Mouse (Mus musculus): ENCODE measurements around the gene Foxred1. TPM values are rescaled to one million over a fixed set of nuclear protein-coding genes. Genes with fewer than 3 reads are reported as not detected.

Gene Foxred1
- polyA plus RNA-seq, 1 experiment from 2014 or later = 30.2 TPM

DNA sequence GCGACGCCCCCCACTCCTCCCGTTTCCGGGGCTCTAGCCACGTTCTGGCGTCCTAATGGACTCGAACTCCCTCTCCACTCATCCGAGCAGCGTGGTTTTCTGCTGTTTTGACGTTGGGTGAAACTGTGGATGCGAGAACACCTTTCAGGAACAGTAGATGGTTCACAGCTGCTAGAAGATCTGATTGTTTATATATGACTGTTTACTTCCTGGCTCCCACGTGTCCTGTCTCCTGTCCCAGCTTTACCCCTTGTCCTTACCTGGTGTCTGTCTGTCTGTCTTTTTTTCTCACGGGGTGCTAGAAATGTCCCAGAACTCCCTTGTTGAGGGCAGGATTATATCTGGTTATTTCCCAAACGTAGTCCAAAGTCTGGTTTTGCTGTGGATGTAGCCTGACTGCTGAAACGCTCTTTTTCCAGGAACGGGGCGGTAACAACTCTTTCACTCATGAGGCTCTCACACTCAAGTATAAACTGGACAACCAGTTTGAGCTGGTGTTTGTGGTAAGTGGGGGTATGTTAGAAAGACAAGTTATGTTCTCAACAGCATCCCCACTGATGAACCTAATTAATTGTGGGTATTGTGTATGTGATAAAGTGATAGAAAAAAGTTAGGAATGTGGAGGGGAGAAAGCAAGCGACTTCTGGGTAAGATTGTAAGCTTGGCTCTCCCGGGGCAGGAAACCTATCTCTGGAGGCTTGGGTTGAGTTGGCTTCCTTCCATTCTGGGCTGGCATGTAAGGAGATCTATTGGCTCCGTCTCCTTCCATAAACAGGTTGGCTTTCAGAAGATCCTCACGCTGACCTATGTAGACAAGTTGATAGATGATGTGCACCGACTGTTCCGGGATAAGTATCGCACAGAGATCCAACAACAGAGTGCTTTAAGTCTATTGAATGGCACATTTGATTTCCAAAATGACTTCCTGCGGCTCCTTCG is 987 bp upstream of the Foxred1 start:
- Histone ChIP-seq H3K36me3 (peaks cover 73% of the 10 kb centered on the region), H3K4me3 (replicated peaks) (peak overlapping the region; percentile 89), H3K4me2 (peak overlapping the region; percentile 80), H3K27ac (peak overlapping the region; percentile 75), H3K4me1 (replicated peaks) (peaks cover 25% of the 10 kb centered on the region), H3K27me3 (no peaks in the 10 kb centered on the region), H3K9ac (peak overlapping the region; percentile 86), H3K9me3 (replicated peaks) (no peaks in the 10 kb centered on the region)
- no peak for DNase-seq
- 29% methylated on average over 26 of the region's 26 CpGs for WGBS (ENCODE audit: insufficient replicate concordance)
- ATAC-seq (ENCODE audit: low read depth) = no peak

GRCm38 (mm10) chr9:35204421-35204820 is 6.4 kb downstream of the Foxred1 start:
- Histone ChIP-seq H3K9me3 (replicated peaks) (no peaks in the 10 kb centered on the region), H3K4me1 (replicated peaks) (peaks cover 47% of the 10 kb centered on the region)
- no peak for ATAC-seq (ENCODE audit: low read depth)

DNA sequence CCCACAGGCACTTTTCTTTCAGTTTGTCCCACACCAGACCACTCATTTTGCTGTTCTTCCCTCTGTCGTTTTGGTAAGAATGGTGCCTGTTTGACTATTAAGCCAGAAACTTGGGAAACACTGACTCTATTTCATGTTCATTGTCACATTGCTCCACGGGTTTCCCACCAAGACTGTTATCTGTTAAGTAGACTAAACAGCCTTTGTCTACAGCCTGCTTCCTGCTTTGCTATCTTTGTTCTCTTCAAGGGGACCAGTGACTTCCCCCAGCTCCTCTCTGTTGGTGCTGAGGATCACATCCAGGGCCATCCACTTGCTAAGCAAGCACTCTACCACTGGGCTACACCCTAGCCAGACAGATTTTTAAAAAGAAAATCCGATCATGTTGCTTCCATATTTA is 7.3 kb downstream of the Foxred1 start:
- H3K27ac ChIP-seq = 0 out of 2 replicates have a peak overlapping the region, but pooled peaks have one; percentile 4
- peaks cover 45% of the 10 kb centered on the region for H3K36me3 ChIP-seq
- no peak overlapping the region for H3K4me2 ChIP-seq
- ATAC-seq (ENCODE audit: low read depth) = no peak
- no peaks in the 10 kb centered on the region for H3K9me3 ChIP-seq (replicated peaks)
- H3K4me3 ChIP-seq (replicated peaks) = no peak overlapping the region
- H3K27me3 ChIP-seq = no peaks in the 10 kb centered on the region
- peaks cover 50% of the 10 kb centered on the region for H3K4me1 ChIP-seq (replicated peaks)
- H3K9ac ChIP-seq = no peak overlapping the region
- DNase-seq = no peak
- 27% methylated on average over 3 of the region's 3 CpGs for WGBS (ENCODE audit: insufficient replicate concordance)

More at GRCm38 (mm10) chr9:35204421-35204820, 6.4 kb downstream of the Foxred1 start:
- Histone ChIP-seq H3K27ac (no peak overlapping the region), H3K4me2 (no peak overlapping the region), H3K36me3 (peaks cover 53% of the 10 kb centered on the region), H3K9ac (no peak overlapping the region), H3K4me3 (replicated peaks) (no peak overlapping the region), H3K27me3 (no peaks in the 10 kb centered on the region)
- DNase-seq = no peak
- WGBS (ENCODE audit: insufficient replicate concordance) = 79% methylated on average over 2 of the region's 2 CpGs

GRCm38 (mm10) chr9:35200529-35201060 is 10.3 kb downstream of the Foxred1 start:
- WGBS (ENCODE audit: insufficient replicate concordance) = 15% methylated on average over 9 of the region's 9 CpGs
- peak overlapping the region; percentile 88 for H3K4me2 ChIP-seq
- ATAC-seq (ENCODE audit: low read depth) = peak; percentile 74
- peak overlapping the region; percentile 68 for H3K27ac ChIP-seq
- H3K9ac ChIP-seq = peak overlapping the region; percentile 84
- no peaks in the 10 kb centered on the region for H3K27me3 ChIP-seq
- H3K36me3 ChIP-seq = peaks cover 15% of the 10 kb centered on the region
- H3K4me1 ChIP-seq (replicated peaks) = peaks cover 54% of the 10 kb centered on the region
- peak; percentile 59 for DNase-seq
- H3K9me3 ChIP-seq (replicated peaks) = no peaks in the 10 kb centered on the region
- peak overlapping the region; percentile 74 for H3K4me3 ChIP-seq (replicated peaks)

- H3K36me3 ChIP-seq = peaks cover 9% of the 10 kb centered on the region
- peak within 1 kb of the TSS; percentile 74 for H3K4me3 ChIP-seq (replicated peaks)
- peak within 1 kb of the TSS; percentile 88 for H3K4me2 ChIP-seq
- H3K4me1 ChIP-seq (replicated peaks) = peaks cover 54% of the 10 kb centered on the region
- H3K9me3 ChIP-seq (replicated peaks) = no peaks in the 10 kb centered on the region
- H3K27me3 ChIP-seq = no peaks in the 10 kb centered on the region
- peak within 1 kb of the TSS; percentile 68 for H3K27ac ChIP-seq
- H3K9ac ChIP-seq = peak within 1 kb of the TSS; percentile 84
- under 1% methylated on average over 44 of the region's 44 CpGs for WGBS (ENCODE audit: insufficient replicate concordance)
- DNase-seq (peak; percentile 88), ATAC-seq (ENCODE audit: low read depth) (peak; percentile 89)
Measured at GRCm38 (mm10) chr9:35199772-35200471, 10.9 kb downstream of the Foxred1 start, which contains the start of the genes Srpr and Tirap. TSS of gene Srpr (plus strand) at chr9:35200175. TSS of gene Tirap (minus strand) at chr9:35200291.

DNA sequence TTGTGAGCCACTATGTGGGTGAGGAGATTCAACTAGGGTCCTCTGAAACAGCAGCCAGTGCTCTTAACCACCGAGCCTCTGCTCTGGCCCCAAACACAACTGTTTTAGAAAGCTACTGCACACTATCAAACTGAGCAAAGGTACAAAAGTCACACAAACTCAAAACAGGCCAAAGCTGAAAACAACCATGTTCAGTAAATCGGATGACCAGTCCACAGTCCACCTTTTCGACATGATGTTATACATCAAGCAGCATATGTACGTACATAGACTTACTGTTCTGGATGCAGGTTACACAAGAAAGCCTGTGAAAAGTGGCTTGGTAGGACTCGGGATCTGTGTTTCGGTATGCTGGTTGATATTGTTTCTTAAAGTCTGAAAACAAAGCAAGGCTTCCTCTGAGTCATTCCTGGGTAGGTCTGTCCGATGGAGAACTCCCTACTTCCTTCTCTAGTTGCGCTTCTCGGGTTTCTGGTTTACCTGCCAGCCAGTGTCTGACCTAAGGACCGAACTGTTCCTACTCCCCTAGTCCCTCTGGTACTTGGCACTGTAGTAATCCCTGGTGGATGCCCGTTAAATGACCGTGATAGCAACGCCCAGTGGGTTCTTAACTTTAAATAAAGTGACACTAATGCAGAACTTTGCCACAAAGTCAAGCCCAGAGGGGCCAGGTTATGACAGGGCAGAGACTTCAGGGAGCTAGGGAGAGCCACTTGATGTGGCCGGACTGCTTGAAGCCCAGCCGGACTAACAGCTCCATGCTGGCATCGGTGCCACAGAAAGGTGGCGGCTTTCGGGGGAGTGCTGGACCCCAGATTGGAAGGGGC is 11.7 kb downstream of the Foxred1 start:
- Histone ChIP-seq H3K4me3 (replicated peaks) (peak overlapping the region; percentile 74), H3K4me2 (peak overlapping the region; percentile 88), H3K4me1 (replicated peaks) (peaks cover 50% of the 10 kb centered on the region), H3K27me3 (no peaks in the 10 kb centered on the region), H3K9ac (peak overlapping the region; percentile 84), H3K27ac (peak overlapping the region; percentile 68), H3K36me3 (peaks cover 1% of the 10 kb centered on the region), H3K9me3 (replicated peaks) (no peaks in the 10 kb centered on the region)
- ATAC-seq (ENCODE audit: low read depth) (no peak; the same call in 1 of the 2 replicates), DNase-seq (no peak)
- WGBS (ENCODE audit: insufficient replicate concordance) = 21% methylated on average over 18 of the region's 18 CpGs

DNA sequence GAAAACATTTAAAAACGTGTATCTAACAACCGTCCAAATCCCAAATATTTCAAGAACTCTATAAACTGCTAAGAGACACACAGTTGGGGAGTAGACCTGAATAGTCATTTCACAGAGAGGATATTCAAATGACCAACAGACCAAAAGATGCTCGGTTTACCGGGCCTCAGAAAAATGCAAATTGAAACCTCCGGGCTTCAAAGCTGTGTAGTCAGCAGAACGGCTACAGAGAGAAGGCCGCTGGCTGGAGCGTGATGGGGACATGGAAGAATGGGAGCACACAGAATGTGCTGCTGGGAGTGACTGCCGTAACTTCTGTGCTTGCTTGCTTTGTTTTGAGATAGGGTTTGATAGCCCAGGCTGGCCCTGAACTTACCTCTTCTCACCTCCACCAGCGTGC is 12.5 kb downstream of the Foxred1 start:
- H3K27ac ChIP-seq = 0 out of 2 replicates have a peak overlapping the region, but pooled peaks have one; percentile 11
- no peak overlapping the region for H3K4me3 ChIP-seq (replicated peaks)
- H3K36me3 ChIP-seq = no peaks in the 10 kb centered on the region
- H3K27me3 ChIP-seq = no peaks in the 10 kb centered on the region
- WGBS (ENCODE audit: insufficient replicate concordance) = 79% methylated on average over 10 of the region's 10 CpGs
- DNase-seq = no peak
- H3K9ac ChIP-seq = 0 out of 2 replicates have a peak overlapping the region, but pooled peaks have one; percentile 84
- H3K4me2 ChIP-seq = peak overlapping the region; percentile 88
- H3K4me1 ChIP-seq (replicated peaks) = peaks cover 43% of the 10 kb centered on the region
- H3K9me3 ChIP-seq (replicated peaks) = no peaks in the 10 kb centered on the region
- no peak for ATAC-seq (ENCODE audit: low read depth)

DNA sequence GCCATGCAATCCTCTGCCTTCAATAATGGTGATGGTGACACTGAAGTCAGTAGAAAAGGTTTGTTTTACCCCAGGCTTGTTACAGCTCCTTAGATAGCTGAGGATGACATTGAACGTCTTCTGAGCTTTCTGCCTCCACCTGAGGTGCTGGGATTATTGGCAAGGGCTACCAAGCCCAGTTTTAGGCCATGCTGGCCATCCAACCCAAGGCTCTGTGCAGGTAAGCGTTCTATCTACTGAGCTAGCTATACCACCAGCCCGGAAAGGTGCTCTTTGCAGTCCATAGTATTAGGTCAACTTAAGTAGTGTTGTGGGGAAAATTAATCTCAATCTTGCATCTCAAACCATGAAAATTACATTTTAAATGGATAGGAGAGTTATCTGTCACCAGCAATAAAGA is 13.2 kb downstream of the Foxred1 start:
- 81% methylated on average over 3 of the region's 3 CpGs for WGBS (ENCODE audit: insufficient replicate concordance)
- Histone ChIP-seq H3K4me3 (replicated peaks) (no peak overlapping the region), H3K27ac (no peak overlapping the region), H3K36me3 (no peaks in the 10 kb centered on the region), H3K9me3 (replicated peaks) (no peaks in the 10 kb centered on the region), H3K4me2 (no peak overlapping the region), H3K4me1 (replicated peaks) (peaks cover 36% of the 10 kb centered on the region), H3K27me3 (no peaks in the 10 kb centered on the region), H3K9ac (no peak overlapping the region)
- DNase-seq (no peak), ATAC-seq (ENCODE audit: low read depth) (no peak)

DNA sequence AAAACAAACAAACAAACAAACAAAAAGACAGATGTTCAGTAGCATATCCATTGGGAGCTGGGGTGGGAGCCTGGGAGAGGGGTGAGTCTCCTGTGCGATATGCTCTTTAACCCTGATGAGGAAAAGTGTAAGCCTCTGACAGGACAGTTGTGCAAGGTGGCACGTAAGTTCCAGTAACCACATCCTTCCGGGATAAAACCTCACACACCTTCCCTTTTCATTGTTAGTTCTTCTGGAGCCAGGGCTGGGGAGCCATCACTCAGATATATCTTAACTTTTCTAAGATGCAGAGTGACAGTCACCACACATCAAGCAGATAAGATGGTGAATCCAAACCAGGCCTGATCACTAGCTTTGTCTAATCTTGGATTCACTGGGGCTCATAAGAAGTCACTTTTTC is 16.8 kb downstream of the Foxred1 start:
- DNase-seq (no peak), ATAC-seq (ENCODE audit: low read depth) (no peak)
- no peaks in the 10 kb centered on the region for H3K9me3 ChIP-seq (replicated peaks)
- H3K36me3 ChIP-seq = peaks cover 15% of the 10 kb centered on the region
- H3K9ac ChIP-seq = no peak overlapping the region
- no peak overlapping the region for H3K27ac ChIP-seq
- H3K27me3 ChIP-seq = no peaks in the 10 kb centered on the region
- no peak overlapping the region for H3K4me2 ChIP-seq
- H3K4me1 ChIP-seq (replicated peaks) = peaks cover 8% of the 10 kb centered on the region
- no peak overlapping the region for H3K4me3 ChIP-seq (replicated peaks)
- WGBS (ENCODE audit: insufficient replicate concordance) = 61% methylated on average over 3 of the region's 3 CpGs

- Histone ChIP-seq H3K4me1 (replicated peaks) (no peaks in the 10 kb centered on the region), H3K9me3 (replicated peaks) (no peaks in the 10 kb centered on the region), H3K27ac (no peak overlapping the region), H3K4me2 (no peak overlapping the region), H3K36me3 (peaks cover 23% of the 10 kb centered on the region), H3K27me3 (no peaks in the 10 kb centered on the region), H3K4me3 (replicated peaks) (no peak overlapping the region), H3K9ac (no peak overlapping the region)
- 82% methylated on average over 11 of the region's 11 CpGs for WGBS (ENCODE audit: insufficient replicate concordance)
- ATAC-seq (ENCODE audit: low read depth) = no peak
- DNase-seq = no peak
Measured at GRCm38 (mm10) chr9:35192983-35193542, 17.8 kb downstream of the Foxred1 start.

All from liver, embryonic 13.5 days (tissue).